Mouse (Mus musculus) urinary bladder, postnatal 14 days (tissue): Measurements from ENCODE around the gene Taar6.

Experiments used
- DNase-seq: peaks from one replicate; pipeline ENCODE4 v3.0.0; 2021; ENCODE audit warnings: low spot score

The Taar6 gene

GRCm38 (mm10) chr10:23937613-23938012 lies 47.8 kb downstream of the Taar6 start:
- no peak for DNase-seq
